Mouse (Mus musculus) C2C12 (cell line): ENCODE measurements around the gene E2f3. TPM values are rescaled to one million over a fixed set of nuclear protein-coding genes. Genes with fewer than 3 reads are reported as not detected.

Experiments used
- H3K27me3 ChIP-seq: one replicate; pipeline ENCODE4 v1.6.1; 2011; ENCODE audit not compliant: control insufficient read depth, insufficient read depth, insufficient read length
- H3K36me3 ChIP-seq: one replicate; pipeline ENCODE4 v1.6.1; 2011; ENCODE audit not compliant: control insufficient read depth, insufficient read depth
- H3K4me3 ChIP-seq: one replicate; pipeline ENCODE4 v1.5.1; 2011; ENCODE audit warnings: mild to moderate bottlenecking, control low read depth; ENCODE audit not compliant: poor library complexity, insufficient read depth, severe bottlenecking
- H3K79me2 ChIP-seq: one replicate; pipeline ENCODE4 v1.6.1; 2011; ENCODE audit not compliant: control insufficient read depth, insufficient read depth
- H3K79me3 ChIP-seq: one replicate; pipeline ENCODE4 v1.6.1; 2011; ENCODE audit warnings: low read depth, control low read depth
- H3ac ChIP-seq: one replicate; pipeline ENCODE3; 2011; ENCODE audit warnings: low read depth; ENCODE audit not compliant: control insufficient read depth, insufficient read length
- CEBPB ChIP-seq: IDR thresholded peaks from one replicate; pipeline ENCODE4 v1.6.1; 2011; ENCODE audit warnings: low read depth, mild to moderate bottlenecking, control low read depth, moderate library complexity
- CTCF ChIP-seq: IDR thresholded peaks from one replicate; pipeline ENCODE4 v1.5.1; 2011; ENCODE audit not compliant: control insufficient read depth, insufficient read depth, insufficient read length
- FOSL1 ChIP-seq: IDR thresholded peaks from one replicate; pipeline ENCODE4 v1.8.0; 2011; ENCODE audit warnings: mild to moderate bottlenecking, low read length; ENCODE audit not compliant: poor library complexity, insufficient read depth, severe bottlenecking
- MAX ChIP-seq: IDR thresholded peaks from one replicate; pipeline ENCODE4 v1.6.1; 2011; ENCODE audit warnings: mild to moderate bottlenecking, control low read depth
- MYOD1 ChIP-seq: IDR thresholded peaks from one replicate; pipeline ENCODE4 v1.6.1; 2011; ENCODE audit warnings: low read depth; ENCODE audit not compliant: control insufficient read depth, insufficient read length
- MYOG ChIP-seq: IDR thresholded peaks from one replicate; pipeline ENCODE4 v1.6.1; 2011; ENCODE audit not compliant: control insufficient read depth, insufficient read length; ENCODE audit errors: extremely low read depth
- USF1 ChIP-seq: IDR thresholded peaks from one replicate; pipeline ENCODE4 v1.6.1; 2011; ENCODE audit warnings: low read depth, mild to moderate bottlenecking, control low read depth, moderate library complexity
- polyA plus RNA-seq: library from polyadenylated mRNA; unstranded; fragments of >200 nt; fragmentation: generic; extraction: Trizol; gene quantifications from one replicate; pipeline ENCODE4 v1.2.1, GENCODE M21; 2012; ENCODE audit warnings: missing spikeins

Gene E2f3
- polyA plus RNA-seq, 1 experiment: 10.2 TPM

- peak; percentile 64 for TF ChIP-seq MAX
- TF ChIP-seq USF1: peak; percentile 46
- no peak for TF ChIP-seq MYOG
- Histone ChIP-seq H3K79me3 (peaks cover 48% of the 10 kb centered on the region), H3K36me3 (peaks cover 20% of the 10 kb centered on the region), H3ac (peak overlapping the region; percentile 98), H3K79me2 (peaks cover 62% of the 10 kb centered on the region), H3K27me3 (no peaks in the 10 kb centered on the region), H3K4me3 (peak overlapping the region; percentile 84)
Observed at GRCm38 (mm10) chr13:29984286-29985100, 1.4 kb downstream of the E2f3 start.

- Histone ChIP-seq H3K36me3 (peaks cover 29% of the 10 kb centered on the region), H3K4me3 (peak overlapping the region; percentile 84), H3ac (peak overlapping the region; percentile 49), H3K79me3 (peaks cover 57% of the 10 kb centered on the region), H3K27me3 (no peaks in the 10 kb centered on the region), H3K79me2 (peaks cover 70% of the 10 kb centered on the region)
- TF ChIP-seq CTCF (no peak), MAX (no peak), FOSL1 (no peak), MYOG (no peak), CEBPB (no peak), MYOD1 (no peak), USF1 (no peak)
Observed at GRCm38 (mm10) chr13:29983523-29984191, 2.2 kb downstream of the E2f3 start.

- peaks cover 63% of the 10 kb centered on the region for H3K79me3 ChIP-seq
- H3ac ChIP-seq: peak overlapping the region; percentile 49
- TF ChIP-seq CEBPB (no peak), MAX (no peak)
- peaks cover 34% of the 10 kb centered on the region for H3K36me3 ChIP-seq
- H3K79me2 ChIP-seq: peaks cover 77% of the 10 kb centered on the region
- H3K27me3 ChIP-seq: no peaks in the 10 kb centered on the region
- H3K4me3 ChIP-seq: peak overlapping the region; percentile 84
Observed at GRCm38 (mm10) chr13:29983037-29983436, 2.8 kb downstream of the E2f3 start.

GRCm38 (mm10) chr13:29982400-29982799, 3.5 kb downstream of the E2f3 start:
- Histone ChIP-seq H3K79me3 (peaks cover 69% of the 10 kb centered on the region), H3K27me3 (no peaks in the 10 kb centered on the region), H3ac (no peak overlapping the region), H3K4me3 (no peak overlapping the region), H3K79me2 (peaks cover 83% of the 10 kb centered on the region), H3K36me3 (peaks cover 40% of the 10 kb centered on the region)
- TF ChIP-seq MAX (no peak), USF1 (no peak), MYOD1 (no peak), CTCF (no peak), MYOG (no peak), FOSL1 (no peak), CEBPB (no peak)

GRCm38 (mm10) chr13:29979140-29979564, 6.7 kb downstream of the E2f3 start:
- Histone ChIP-seq H3K36me3 (peaks cover 53% of the 10 kb centered on the region), H3K4me3 (no peak overlapping the region), H3K79me3 (peaks cover 98% of the 10 kb centered on the region), H3ac (no peak overlapping the region), H3K27me3 (no peaks in the 10 kb centered on the region), H3K79me2 (peaks cover 100% of the 10 kb centered on the region)
- TF ChIP-seq MYOG (no peak), FOSL1 (no peak), MYOD1 (no peak), CEBPB (no peak), CTCF (no peak), MAX (no peak)

- TF ChIP-seq USF1 (no peak), MAX (no peak), CTCF (no peak), MYOD1 (no peak), MYOG (no peak), CEBPB (no peak), FOSL1 (no peak)
- H3K79me2 ChIP-seq: peaks cover 100% of the 10 kb centered on the region
- H3K36me3 ChIP-seq: peaks cover 62% of the 10 kb centered on the region
- no peak overlapping the region for H3ac ChIP-seq
- peaks cover 100% of the 10 kb centered on the region for H3K79me3 ChIP-seq
- H3K27me3 ChIP-seq: no peaks in the 10 kb centered on the region
- H3K4me3 ChIP-seq: no peak overlapping the region
Observed at GRCm38 (mm10) chr13:29977358-29977757, 8.5 kb downstream of the E2f3 start.
